In the genomic region with DNA sequence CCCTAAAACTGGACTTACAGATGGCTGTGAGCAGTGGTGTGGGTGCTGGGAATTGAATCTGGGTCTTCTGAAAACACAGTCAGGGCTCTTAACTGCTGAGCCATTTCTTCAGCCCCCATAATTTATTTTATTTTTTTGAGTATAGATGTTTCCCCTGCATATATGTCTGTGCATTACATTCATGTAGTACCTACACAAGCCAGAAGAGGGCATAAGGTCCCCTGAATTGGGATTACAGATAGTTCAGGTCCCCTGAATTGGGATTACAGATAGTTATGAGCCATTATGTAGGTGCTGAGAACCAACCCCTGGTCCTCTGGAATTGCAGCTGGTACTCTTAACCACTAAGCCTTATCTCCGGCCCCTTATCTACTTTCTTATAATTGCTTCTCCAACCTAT, we compare ENCODE assay signal across 9 mouse cellular contexts. TPM values are rescaled to one million over a fixed set of nuclear protein-coding genes. Genes with fewer than 3 reads are reported as not detected.
A peak's percentile ranks its signal among the peaks of the same experiment; 100 is the strongest.
DNase-seq lines count a peak whose midpoint lies in the region; ATAC-seq and TF ChIP-seq lines count a peak whose summit lies in the region.
"Had no signal": no experiment of that assay in that cellular context is flagged by ENCODE, and none has a peak within 500 bp of the region (broad histone marks: within the 10 kb centered on the region; RNA-seq: fewer than 3 reads in every experiment).

No protein-coding gene starts in this region.

- intact Hi-C loops in left cerebral cortex, adult 2 months (cut with DNase I), result no loop called here
- intact Hi-C loops in heart, postnatal 36 days (cut with DNase I), result loop anchor here (5.0 to 10.0 kb wide), 2 partner anchors 63 to 421 kb away; a partner anchor contains a TSS

- H3K27me3 ChIP-seq in CH12.LX (replicated peaks), result no peaks in the 10 kb centered on the region
- no peaks in the 10 kb centered on the region for H3K27me3 ChIP-seq in heart, embryonic 10.5 days (ENCODE audit: insufficient read depth, poor library complexity, severe bottlenecking)

- no peak for TF ChIP-seq POLR2A in CH12.LX (IDR thresholded peaks at IDR 0.05; ENCODE audit: low read depth, low read length)

- H3K4me3 ChIP-seq in left cerebral cortex, adult 2 months, result no peak overlapping the region
- no peak overlapping the region for H3K4me3 ChIP-seq in CH12.LX (replicated peaks in 1 of 3; ENCODE audit: low read depth in 2 of 3, low read length in 2 of 3, poor library complexity in 1 of 3)
- H3K4me3 ChIP-seq in heart, embryonic 10.5 days, result no peak overlapping the region

- no peaks in the 10 kb centered on the region for H3K79me2 ChIP-seq in CH12.LX (replicated peaks; ENCODE audit: control insufficient read depth, extremely low read depth, insufficient read depth, poor library complexity, severe bottlenecking)

- peak; percentile 45 for TF ChIP-seq RAD21 in CH12.LX (IDR thresholded peaks at IDR 0.05; ENCODE audit: low read depth, low read length)

- peaks cover 0 to 14% of the 10 kb centered on the region in 2 experiments; a peak in 1 of 4 replicates for H3K4me1 ChIP-seq in CH12.LX (ENCODE audit: control insufficient read depth in 1 of 2, insufficient read depth in 2 of 2)
- H3K4me1 ChIP-seq in heart, embryonic 10.5 days, result no peaks in the 10 kb centered on the region

- H3K9ac ChIP-seq in CH12.LX (ENCODE audit: insufficient read depth, low read depth), result no peak overlapping the region

- DNase-seq in left cerebral cortex, adult 2 months (ENCODE audit: extremely low spot score in 1 of 2, low spot score in 2 of 2), result no peak
- no peak for DNase-seq in left cerebral cortex, adult 9 months (ENCODE audit: low spot score in 2 of 2)
- DNase-seq in CH12.LX (ENCODE audit: extremely low read depth) (peak; percentile 39), ZHBTc4 (ENCODE audit: low read depth, low spot score) (peak; percentile 43)
- DNase-seq in heart, embryonic 10.5 days (ENCODE audit: low spot score), result no peak
- no peak for DNase-seq in heart, postnatal 36 days
- no peak for DNase-seq in testis, postnatal 10 days (ENCODE audit: low spot score)

- no peak overlapping the region for H3K27ac ChIP-seq in left cerebral cortex, adult 2 months
- no peak overlapping the region for H3K27ac ChIP-seq in CH12.LX (ENCODE audit: insufficient read depth, low read depth)
- H3K27ac ChIP-seq in heart, embryonic 10.5 days, result no peak overlapping the region
- H3K27ac ChIP-seq: macrophage had no signal

- dilution Hi-C loops in CH12.LX (cut with MboI; ENCODE audit: extremely low pct_ligation_motif_present, extremely low pct_unique_long_range_greater_than_20kb, low sequenced_read_pairs), result no loop called here

- H3K9me3 ChIP-seq in CH12.LX (replicated peaks; ENCODE audit: low read length), result no peaks in the 10 kb centered on the region
- H3K9me3 ChIP-seq in heart, embryonic 10.5 days, result no peaks in the 10 kb centered on the region

- WGBS in heart, embryonic 10.5 days, result 83% methylated on average over 1 of the region's 1 CpGs

- no peak overlapping the region for H3K4me2 ChIP-seq in CH12.LX (ENCODE audit: insufficient read depth, low read depth, poor library complexity, severe bottlenecking)

- in situ Hi-C loops in CH12.LX (cut with MboI; ENCODE audit: low pct_ligation_motif_present, low pct_unique_long_range_greater_than_20kb, low sequenced_read_pairs), result loop anchor here (10.0 kb wide), 1 partner anchor 171 kb away; a partner anchor contains a TSS

- H3K36me3 ChIP-seq in CH12.LX (replicated peaks in 1 of 2; ENCODE audit: control insufficient read depth in 1 of 2, insufficient read depth in 1 of 2, low read length in 1 of 2), result peaks cover 53 to 85% of the 10 kb centered on the region in 2 experiments
- peaks cover 39% of the 10 kb centered on the region for H3K36me3 ChIP-seq in heart, embryonic 10.5 days

- TF ChIP-seq EP300 in CH12.LX (IDR thresholded peaks at IDR 0.05; ENCODE audit: low read length), result no peak

- TF ChIP-seq CTCF in left cerebral cortex, adult 2 months (IDR thresholded peaks at IDR 0.05), result peak; percentile 58
- peak in 1 of 2 experiments; percentile 43; a peak in 3 of 4 replicates for TF ChIP-seq CTCF in CH12.LX (conservative IDR thresholded peaks at IDR 0.05 in 1 of 2, IDR thresholded peaks at IDR 0.05 in 1 of 2; ENCODE audit: low read depth in 2 of 2, low read length in 2 of 2)

- peak; percentile 73 for ATAC-seq in megakaryocyte progenitor cell, adult 5-6 weeks (replicated peaks; ENCODE audit: poor library complexity)

TF ChIP-seq in CH12.LX, 34 proteins besides CTCF, POLR2A, EP300 and RAD21:
- no peak for TF ChIP-seq UBTF (IDR thresholded peaks at IDR 0.05; ENCODE audit: low read depth, low read length)
- peak; percentile 24 for TF ChIP-seq SMC3 (IDR thresholded peaks at IDR 0.05; ENCODE audit: low read depth, low read length)
- no peak for TF ChIP-seq MXI1 (IDR thresholded peaks at IDR 0.05; ENCODE audit: low read depth, low read length)

RNA-seq across cellular contexts. Expression of a gene that starts 16.3 kb away (rescaled TPM):
- 10 to 100 TPM; 35.1 to 41.0 TPM for total RNA-seq in left cerebral cortex, adult 2 months (2021)
- 30.4 and 30.8 TPM in 2 replicates for total RNA-seq in CH12.LX (2012; rRNA removed)
- 24.0 and 25.9 TPM in 2 replicates for total RNA-seq in CH12.LX (2014; rRNA removed)
- polyA plus RNA-seq in CH12.LX (2012; ENCODE audit: insufficient read length, low read depth), result 32.9 and 35.1 TPM in 2 replicates
- total RNA-seq in megakaryocyte progenitor cell, adult 5-6 weeks (2015), result 22.1 and 24.8 TPM in 2 replicates
- 41.4 and 49.9 TPM in 2 replicates for total RNA-seq in megakaryocyte progenitor cell, adult 5-6 weeks (2017)
- 17.2 and 19.5 TPM in 2 replicates for polyA plus RNA-seq in heart, embryonic 10.5 days (2016; fragmentation: Nextera tagmentation; extraction: Ambion mirVana)
- 10 to 100 TPM; 19.3 to 23.2 TPM for total RNA-seq in heart, postnatal 36 days (2021)

RNA-seq across cellular contexts. Expression of a gene that starts 16.5 kb away (rescaled TPM):
- 10 to 100 TPM; 11.8 to 12.9 TPM for total RNA-seq in left cerebral cortex, adult 2 months (2021)
- total RNA-seq in CH12.LX (2012; rRNA removed) (14.0 and 16.5 TPM in 2 replicates), CH12.LX (2014; rRNA removed) (18.1 and 19.7 TPM in 2 replicates)
- 30.3 and 32.5 TPM in 2 replicates for polyA plus RNA-seq in CH12.LX (2012; ENCODE audit: insufficient read length, low read depth)
- 19.3 and 22.3 TPM in 2 replicates for total RNA-seq in megakaryocyte progenitor cell, adult 5-6 weeks (2015)
- 18.4 and 18.9 TPM in 2 replicates for total RNA-seq in megakaryocyte progenitor cell, adult 5-6 weeks (2017)
- 46.9 and 53.6 TPM in 2 replicates for polyA plus RNA-seq in heart, embryonic 10.5 days (2016; fragmentation: Nextera tagmentation; extraction: Ambion mirVana)
- total RNA-seq in heart, postnatal 36 days (2021), result 10 to 100 TPM; 18.8 to 20.3 TPM

Comparison
In these comparisons a context has a peak if more than half of its experiments do, and no peak if none do; other contexts are left out.
1. DNase-seq: peak in CH12.LX (single experiment) and ZHBTc4 (single experiment); none in left cerebral cortex, adult 2 months (0 of 2), left cerebral cortex, adult 9 months (0 of 2), heart, embryonic 10.5 days (single experiment), heart, postnatal 36 days (0 of 2) and testis, postnatal 10 days (single experiment).